Comparison of ENCODE assay signal across 8 mouse cellular contexts in genomic region chr10:128565206-128565787, GRCm38 (mm10). TPM values are rescaled to one million over a fixed set of nuclear protein-coding genes. Genes with fewer than 3 reads are reported as not detected.
DNase-seq lines count a peak whose midpoint lies in the region; ATAC-seq lines count a peak whose summit lies in the region.

No protein-coding gene starts in this region.

- H3K4me3 ChIP-seq in brown adipose tissue, adult 24 weeks (ENCODE audit: insufficient read depth, low read depth, low read length): peak overlapping the region; percentile 88
- peak overlapping the region; percentile 86 for H3K4me3 ChIP-seq in heart, embryonic 11.5 days (ENCODE audit: low read depth, low read length)
- H3K4me3 ChIP-seq in limb, embryonic 10.5 days: peak overlapping the region; percentile 84
- peak overlapping the region; percentile 65 for H3K4me3 ChIP-seq in midbrain, embryonic 10.5 days

- H3K9me3 ChIP-seq in heart, embryonic 11.5 days (replicated peaks; ENCODE audit: control insufficient read depth, low read length): no peaks in the 10 kb centered on the region
- H3K9me3 ChIP-seq in limb, embryonic 10.5 days (replicated peaks): no peaks in the 10 kb centered on the region
- no peaks in the 10 kb centered on the region for H3K9me3 ChIP-seq in midbrain, embryonic 10.5 days (replicated peaks)

- peak overlapping the region; percentile 51 for H3K27ac ChIP-seq in brown adipose tissue, adult 24 weeks (replicated peaks; ENCODE audit: low read depth, low read length)
- H3K27ac ChIP-seq in heart, embryonic 11.5 days (ENCODE audit: low read depth, low read length): peak overlapping the region; percentile 94
- peak overlapping the region; percentile 89 for H3K27ac ChIP-seq in limb, embryonic 10.5 days
- H3K27ac ChIP-seq in midbrain, embryonic 10.5 days (replicated peaks): peak overlapping the region; percentile 86

- H3K27me3 ChIP-seq in heart, embryonic 11.5 days (ENCODE audit: control insufficient read depth, insufficient read depth, low read length): no peaks in the 10 kb centered on the region
- no peaks in the 10 kb centered on the region for H3K27me3 ChIP-seq in limb, embryonic 10.5 days (ENCODE audit: low read depth, poor library complexity, severe bottlenecking)
- H3K27me3 ChIP-seq in midbrain, embryonic 10.5 days (ENCODE audit: low read depth, poor library complexity, severe bottlenecking): no peaks in the 10 kb centered on the region

- peak; percentile 35 for DNase-seq in right cerebral cortex, postnatal 14 days
- DNase-seq in right cerebral cortex, postnatal 36 days (ENCODE audit: low spot score in 2 of 2): no peak
- no peak for DNase-seq in limb, embryonic 10.5 days (ENCODE audit: low spot score)
- no peak for DNase-seq in midbrain, embryonic 10.5 days (ENCODE audit: low spot score)
- peak; percentile 49 for DNase-seq in thymus, postnatal 0 days (ENCODE audit: low spot score)
- no peak for DNase-seq in c-Kit-positive CD71-positive TER-119-positive erythroid progenitor cells, embryonic 14.5 days (ENCODE audit: low spot score)

- H3K4me2 ChIP-seq in heart, embryonic 11.5 days: peak overlapping the region; percentile 79

- ATAC-seq in heart, embryonic 11.5 days (replicated peaks; ENCODE audit: insufficient number of reproducible peaks, low FRiP score, low TSS enrichment): peak; percentile 36; the same call in 1 of the 2 replicates

- WGBS in heart, embryonic 11.5 days (ENCODE audit: insufficient replicate concordance): 0% methylated on average over 46 of the region's 46 CpGs
- under 1% methylated on average over 46 of the region's 46 CpGs for WGBS in limb, embryonic 10.5 days
- under 1% methylated on average over 46 of the region's 46 CpGs for WGBS in midbrain, embryonic 10.5 days

- peaks cover 18% of the 10 kb centered on the region for H3K36me3 ChIP-seq in heart, embryonic 11.5 days (ENCODE audit: control insufficient read depth, insufficient read depth, low read length)
- H3K36me3 ChIP-seq in limb, embryonic 10.5 days: peaks cover 39% of the 10 kb centered on the region
- H3K36me3 ChIP-seq in midbrain, embryonic 10.5 days: peaks cover 37% of the 10 kb centered on the region

- H3K9ac ChIP-seq in heart, embryonic 11.5 days (ENCODE audit: low read depth, low read length): peak overlapping the region; percentile 93

- H3K4me1 ChIP-seq in brown adipose tissue, adult 24 weeks (ENCODE audit: control insufficient read depth, insufficient read depth, insufficient read length, low read length): no peaks in the 10 kb centered on the region
- H3K4me1 ChIP-seq in heart, embryonic 11.5 days (ENCODE audit: control insufficient read depth, insufficient read depth, low read length): peaks cover 5% of the 10 kb centered on the region; the same call in 1 of the 2 replicates
- peaks cover 22% of the 10 kb centered on the region for H3K4me1 ChIP-seq in limb, embryonic 10.5 days
- H3K4me1 ChIP-seq in midbrain, embryonic 10.5 days: peaks cover 27% of the 10 kb centered on the region

RNA-seq across cellular contexts. Expression of gene Pa2g4, which starts 0.5 kb away (rescaled TPM):
- 36.0 and 56.8 TPM in 2 replicates for polyA plus RNA-seq in brown adipose tissue, adult 24 weeks (2012; ENCODE audit: insufficient read depth, insufficient read length, missing spikeins)
- polyA plus RNA-seq in heart, embryonic 11.5 days (2014; fragmentation: Nextera tagmentation; extraction: Ambion mirVana): 162 and 163 TPM in 2 replicates
- polyA plus RNA-seq in limb, embryonic 10.5 days (2016; fragmentation: Nextera tagmentation; extraction: Ambion mirVana): 267 and 322 TPM in 2 replicates
- 231 and 262 TPM in 2 replicates for polyA plus RNA-seq in midbrain, embryonic 10.5 days (2016; fragmentation: Nextera tagmentation; extraction: Ambion mirVana)
- 238 and 264 TPM in 2 replicates for polyA plus RNA-seq in thymus, postnatal 0 days (2015; fragmentation: Nextera tagmentation; extraction: Ambion mirVana)

RNA-seq across cellular contexts. Expression of gene Rpl41, which starts 16.2 kb away (rescaled TPM):
- polyA plus RNA-seq in brown adipose tissue, adult 24 weeks (2012; ENCODE audit: insufficient read depth, insufficient read length, missing spikeins): 1,628 and 2,018 TPM in 2 replicates
- polyA plus RNA-seq in heart, embryonic 11.5 days (2014; fragmentation: Nextera tagmentation; extraction: Ambion mirVana): 2,515 and 2,664 TPM in 2 replicates
- polyA plus RNA-seq in limb, embryonic 10.5 days (2016; fragmentation: Nextera tagmentation; extraction: Ambion mirVana): 3,499 and 3,829 TPM in 2 replicates
- 2,872 and 3,266 TPM in 2 replicates for polyA plus RNA-seq in midbrain, embryonic 10.5 days (2016; fragmentation: Nextera tagmentation; extraction: Ambion mirVana)
- polyA plus RNA-seq in thymus, postnatal 0 days (2015; fragmentation: Nextera tagmentation; extraction: Ambion mirVana): 4,302 and 4,551 TPM in 2 replicates

RNA-seq across cellular contexts. Expression of gene Zc3h10, which starts 17.7 kb away (rescaled TPM):
- polyA plus RNA-seq in brown adipose tissue, adult 24 weeks (2012; ENCODE audit: insufficient read depth, insufficient read length, missing spikeins): 4.7 TPM in 2 replicates
- 7.7 and 8.0 TPM in 2 replicates for polyA plus RNA-seq in heart, embryonic 11.5 days (2014; fragmentation: Nextera tagmentation; extraction: Ambion mirVana)
- polyA plus RNA-seq in limb, embryonic 10.5 days (2016; fragmentation: Nextera tagmentation; extraction: Ambion mirVana): 14.5 and 15.4 TPM in 2 replicates
- polyA plus RNA-seq in midbrain, embryonic 10.5 days (2016; fragmentation: Nextera tagmentation; extraction: Ambion mirVana): 15.4 and 19.5 TPM in 2 replicates
- polyA plus RNA-seq in thymus, postnatal 0 days (2015; fragmentation: Nextera tagmentation; extraction: Ambion mirVana): 17.8 and 18.8 TPM in 2 replicates

RNA-seq across cellular contexts. Expression of gene Erbb3, which starts 24.2 kb away (rescaled TPM):
- polyA plus RNA-seq in brown adipose tissue, adult 24 weeks (2012; ENCODE audit: insufficient read depth, insufficient read length, missing spikeins): 1.3 and 2.0 TPM in 2 replicates
- polyA plus RNA-seq in heart, embryonic 11.5 days (2014; fragmentation: Nextera tagmentation; extraction: Ambion mirVana): 5.8 and 9.1 TPM in 2 replicates
- polyA plus RNA-seq in limb, embryonic 10.5 days (2016; fragmentation: Nextera tagmentation; extraction: Ambion mirVana): 3.2 and 5.3 TPM in 2 replicates
- 0.72 and 1.4 TPM in 2 replicates for polyA plus RNA-seq in midbrain, embryonic 10.5 days (2016; fragmentation: Nextera tagmentation; extraction: Ambion mirVana)
- polyA plus RNA-seq in thymus, postnatal 0 days (2015; fragmentation: Nextera tagmentation; extraction: Ambion mirVana): 0.85 and 0.87 TPM in 2 replicates

RNA-seq across cellular contexts. Expression of gene Esyt1, which starts 39.6 kb away (rescaled TPM):
- polyA plus RNA-seq in brown adipose tissue, adult 24 weeks (2012; ENCODE audit: insufficient read depth, insufficient read length, missing spikeins): 31.6 and 35.5 TPM in 2 replicates
- polyA plus RNA-seq in heart, embryonic 11.5 days (2014; fragmentation: Nextera tagmentation; extraction: Ambion mirVana): 14.5 and 18.7 TPM in 2 replicates
- polyA plus RNA-seq in limb, embryonic 10.5 days (2016; fragmentation: Nextera tagmentation; extraction: Ambion mirVana): 7.0 and 8.4 TPM in 2 replicates
- 17.2 and 23.6 TPM in 2 replicates for polyA plus RNA-seq in midbrain, embryonic 10.5 days (2016; fragmentation: Nextera tagmentation; extraction: Ambion mirVana)
- 43.2 and 44.6 TPM in 2 replicates for polyA plus RNA-seq in thymus, postnatal 0 days (2015; fragmentation: Nextera tagmentation; extraction: Ambion mirVana)

Comparison
In these comparisons a context has a peak if more than half of its experiments do, and no peak if none do; other contexts are left out.
1. DNase-seq: peak in right cerebral cortex, postnatal 14 days (single experiment) and thymus, postnatal 0 days (single experiment); none in right cerebral cortex, postnatal 36 days (0 of 2), limb, embryonic 10.5 days (single experiment), midbrain, embryonic 10.5 days (single experiment) and c-Kit-positive CD71-positive TER-119-positive erythroid progenitor cells, embryonic 14.5 days (single experiment).
2. Peak in every context shown above with its lines, with median percentiles within 50 percentile points of each other: H3K27ac ChIP-seq and H3K4me3 ChIP-seq.